Mouse (Mus musculus) forebrain, postnatal 0 days (tissue): ENCODE results near the gene Pik3cg. TPM values are rescaled to one million over a fixed set of nuclear protein-coding genes. Genes with fewer than 3 reads are reported as not detected.

Experiments used
- ATAC-seq: fragments of 200-750 bp; cut with Nextera tagmentation; 2 replicates; pipeline ENCODE4 v1.8.0; 2017; ENCODE audit warnings: mild to moderate bottlenecking, moderate library complexity
- DNase-seq: peaks from one replicate; pipeline ENCODE4 v3.0.0-alpha.2; 2015
- H3K27ac ChIP-seq: fragments of 300-500 bp; sonication (generic); 2 replicates; pipeline ENCODE4 v1.5.1; 2014; ENCODE audit warnings: low read depth, mild to moderate bottlenecking, antibody characterized with exemption, low read length, moderate library complexity, mixed read lengths
- H3K27me3 ChIP-seq: fragments of 300-500 bp; sonication (generic); 2 replicates; pipeline ENCODE4 v1.6.1; 2014; ENCODE audit warnings: mild to moderate bottlenecking, low read length, mixed read lengths; ENCODE audit not compliant: insufficient read depth
- H3K36me3 ChIP-seq: fragments of 300-500 bp; sonication (generic); 2 replicates; pipeline ENCODE4 v1.6.1; 2014; ENCODE audit warnings: mild to moderate bottlenecking, moderate library complexity; ENCODE audit not compliant: insufficient read depth
- H3K4me1 ChIP-seq: fragments of 300-500 bp; sonication (generic); 2 replicates; pipeline ENCODE4 v1.6.1; 2014; ENCODE audit warnings: antibody characterized with exemption; ENCODE audit not compliant: insufficient read depth
- H3K4me2 ChIP-seq: fragments of 300-500 bp; sonication (generic); 2 replicates; pipeline ENCODE4 v1.6.1; 2014; ENCODE audit warnings: low read depth, mild to moderate bottlenecking, moderate library complexity
- H3K4me3 ChIP-seq: fragments of 300-500 bp; sonication (generic); 2 replicates; pipeline ENCODE4 v1.5.1; 2014; ENCODE audit warnings: low read depth, low read length, mixed read lengths
- H3K9ac ChIP-seq: fragments of 300-500 bp; sonication (generic); 2 replicates; pipeline ENCODE4 v1.6.1; 2014; ENCODE audit warnings: mild to moderate bottlenecking
- H3K9me3 ChIP-seq: fragments of 300-500 bp; sonication (generic); 2 replicates; pipeline ENCODE4 v1.6.1; 2016; ENCODE audit warnings: low read length
- CTCF ChIP-seq: sonication (generic); IDR thresholded peaks from 2 replicates; pipeline ENCODE4 v1.5.1; 2016; ENCODE audit warnings: antibody characterized with exemption, control low read depth, low read depth
- WGBS: fragments of 180-500 bp; shearing (Covaris S2); extraction: QIAGEN DNeasy Blood & Tissue Kit; methylation state at CpG from one replicate; pipeline ENCODE4 v1.1.7; 2014; 5-methylcytosine and 5-hydroxymethylcytosine counted together
- polyA plus RNA-seq: library from polyadenylated mRNA; unstranded; fragments of >200 nt; fragmentation: Nextera tagmentation; extraction: Ambion mirVana; gene quantifications from 2 replicates; pipeline ENCODE4 v1.2.1, GENCODE M21; 2015
- total RNA-seq: library from RNA; depleted of rRNA; stranded (reverse); fragments of >200 nt; gene quantifications from 2 replicates; pipeline ENCODE4 v1.2.3, GENCODE M21; 2014; rRNA removed

Pik3cg gene
- total and polyA plus RNA-seq, 2 experiments from 2014 or later = 1.0 to 1.2 TPM

DNA sequence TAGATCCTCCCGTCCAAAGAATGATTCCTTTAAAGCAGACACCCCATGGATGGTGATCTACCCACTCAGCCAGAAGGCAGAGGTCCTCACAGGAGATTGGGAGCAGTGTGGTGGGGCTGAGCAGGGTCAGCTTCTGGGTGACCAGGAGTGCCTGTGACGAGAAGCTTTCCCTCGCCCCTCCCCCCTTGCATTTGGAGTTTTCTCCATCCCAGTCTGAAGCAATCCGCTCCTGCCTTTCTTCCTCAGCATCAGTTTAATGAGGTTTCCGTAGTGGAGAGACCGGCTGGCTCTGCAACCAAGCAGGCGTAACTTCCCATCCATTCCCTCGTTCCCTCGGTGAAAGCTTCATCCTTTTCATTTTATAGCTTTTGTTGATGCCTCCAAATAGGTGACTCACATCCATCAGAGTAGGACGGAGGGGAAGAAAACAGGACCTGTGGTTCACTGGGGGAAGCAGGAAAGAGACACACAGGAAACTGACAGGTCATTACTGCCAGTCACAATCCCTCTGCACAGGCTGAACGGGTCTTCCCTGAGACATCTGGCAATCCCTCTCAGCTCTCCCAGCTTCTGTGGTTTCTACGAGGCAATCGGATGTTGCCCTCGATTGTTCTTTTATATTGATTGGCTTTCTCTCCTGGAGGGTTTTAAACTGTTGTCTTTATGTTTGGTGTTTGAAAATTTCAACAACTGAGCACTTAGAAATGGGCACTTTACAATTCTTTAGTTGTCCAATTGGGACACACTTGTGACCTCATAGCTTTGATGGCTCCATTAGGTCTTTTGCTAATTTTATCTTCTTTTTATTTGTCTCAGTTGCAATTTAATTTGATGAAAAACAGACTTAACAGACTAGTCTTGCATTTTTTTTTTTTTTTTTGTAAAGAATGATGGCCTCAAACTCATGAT is 80.6 kb downstream of the Pik3cg start:
- no peaks in the 10 kb centered on the region for H3K9me3 ChIP-seq
- H3K27ac ChIP-seq = no peak overlapping the region
- DNase-seq (no peak), ATAC-seq (no peak)
- WGBS = 28% methylated on average over 14 of the region's 14 CpGs
- no peaks in the 10 kb centered on the region for H3K36me3 ChIP-seq
- no peaks in the 10 kb centered on the region for H3K27me3 ChIP-seq
- no peak overlapping the region for H3K9ac ChIP-seq
- H3K4me3 ChIP-seq = no peak overlapping the region
- H3K4me1 ChIP-seq = no peaks in the 10 kb centered on the region
- TF ChIP-seq CTCF = no peak
- no peak overlapping the region for H3K4me2 ChIP-seq

DNA sequence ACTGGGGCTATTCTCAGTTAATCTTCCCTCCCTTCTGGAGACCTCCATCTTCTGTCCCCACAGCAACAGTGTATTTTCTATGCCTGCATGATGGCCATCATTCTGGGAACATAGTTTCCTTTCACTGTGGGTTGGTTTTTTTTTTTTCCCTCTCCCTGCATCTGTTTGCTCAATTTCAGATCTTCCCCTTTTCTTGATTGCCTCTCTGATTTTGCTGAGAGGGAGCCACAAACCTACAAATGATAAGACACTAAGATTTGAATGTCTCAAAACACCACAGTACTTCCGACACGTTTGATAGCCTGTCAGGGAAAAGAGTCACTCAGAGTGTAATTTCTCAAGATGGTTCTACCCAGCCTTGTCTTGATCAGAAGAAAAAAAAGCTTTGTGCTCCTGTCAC is 81.3 kb downstream of the Pik3cg start:
- H3K9me3 ChIP-seq = no peaks in the 10 kb centered on the region
- H3K27me3 ChIP-seq = no peaks in the 10 kb centered on the region
- no peak overlapping the region for H3K27ac ChIP-seq
- TF ChIP-seq CTCF = no peak
- no peak overlapping the region for H3K9ac ChIP-seq
- no peak for ATAC-seq
- no peak overlapping the region for H3K4me3 ChIP-seq
- no peak overlapping the region for H3K4me2 ChIP-seq
- no peak for DNase-seq
- H3K36me3 ChIP-seq = no peaks in the 10 kb centered on the region
- no peaks in the 10 kb centered on the region for H3K4me1 ChIP-seq
- WGBS = 58% methylated on average over 2 of the region's 2 CpGs

- Histone ChIP-seq H3K4me3 (no peak overlapping the region), H3K27me3 (no peaks in the 10 kb centered on the region), H3K36me3 (no peaks in the 10 kb centered on the region), H3K4me2 (no peak overlapping the region), H3K27ac (no peak overlapping the region), H3K4me1 (no peaks in the 10 kb centered on the region), H3K9ac (no peak overlapping the region), H3K9me3 (no peaks in the 10 kb centered on the region)
- 88% methylated on average over 2 of the region's 2 CpGs for WGBS
- ATAC-seq (no peak), DNase-seq (no peak)
- TF ChIP-seq CTCF = no peak
Observed at GRCm38 (mm10) chr12:32124456-32124855, 84.0 kb downstream of the Pik3cg start.

GRCm38 (mm10) chr12:32124030-32124429 is 84.4 kb downstream of the Pik3cg start:
- Histone ChIP-seq H3K4me2 (no peak overlapping the region), H3K27ac (no peak overlapping the region), H3K4me3 (no peak overlapping the region), H3K9me3 (no peaks in the 10 kb centered on the region), H3K27me3 (no peaks in the 10 kb centered on the region), H3K4me1 (no peaks in the 10 kb centered on the region), H3K36me3 (no peaks in the 10 kb centered on the region), H3K9ac (no peak overlapping the region)
- DNase-seq (no peak), ATAC-seq (no peak)
- WGBS = 79% methylated on average over 8 of the region's 8 CpGs
- no peak for TF ChIP-seq CTCF

DNA sequence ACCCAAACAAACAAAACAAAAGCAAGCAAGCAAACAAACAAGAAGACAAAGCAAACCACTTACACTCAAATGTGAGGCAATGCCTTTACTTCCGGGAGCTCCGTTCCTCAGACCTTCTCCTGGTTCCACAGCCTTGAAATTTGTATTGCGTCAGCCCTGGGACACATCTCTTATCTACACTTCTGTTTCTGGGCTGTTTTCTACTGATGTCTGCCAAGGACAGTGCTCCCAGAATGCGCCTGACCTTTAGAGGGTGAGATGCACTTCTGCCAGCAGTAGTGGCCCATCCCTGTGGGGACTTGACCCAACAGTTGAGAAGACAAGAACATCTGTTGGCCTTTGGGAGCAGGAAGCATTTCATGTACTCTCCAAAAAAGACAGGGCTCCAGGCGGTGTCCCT is 84.9 kb downstream of the Pik3cg start:
- no peak for TF ChIP-seq CTCF
- no peak for DNase-seq
- Histone ChIP-seq H3K4me3 (no peak overlapping the region), H3K27ac (0 out of 2 replicates have a peak overlapping the region, but pooled peaks have one; percentile 15), H3K36me3 (no peaks in the 10 kb centered on the region), H3K4me1 (no peaks in the 10 kb centered on the region), H3K27me3 (no peaks in the 10 kb centered on the region), H3K4me2 (no peak overlapping the region), H3K9ac (no peak overlapping the region), H3K9me3 (no peaks in the 10 kb centered on the region)
- ATAC-seq = no peak
- WGBS = 89% methylated on average over 5 of the region's 5 CpGs

Other genes starting within 250 kb of the Pik3cg start
- 215 and 218 TPM in 2 replicates for gene Prkar2b, start 147.4 kb downstream of the Pik3cg start, total RNA-seq
- 118 and 129 TPM in 2 replicates for gene Prkar2b, start 147.4 kb downstream of the Pik3cg start, polyA plus RNA-seq
- 35.4 and 38.5 TPM in 2 replicates for gene Ccdc71l, start 170.0 kb upstream of the Pik3cg start, total RNA-seq
- 3.8 and 4.3 TPM in 2 replicates for gene Ccdc71l, start 170.0 kb upstream of the Pik3cg start, polyA plus RNA-seq